Mouse (Mus musculus) heart, adult 2 months (tissue): Measurements from ENCODE around the gene Aqp3. TPM values are rescaled to one million over a fixed set of nuclear protein-coding genes. Genes with fewer than 3 reads are reported as not detected.

Source experiments
- DNase-seq, 2 experiments: peaks; one replicate each; pipeline ENCODE4 v3.0.0; 2021
- H3K27ac ChIP-seq: fragments of 200-600 bp; 2 replicates; pipeline ENCODE4 v1.8.1; 2022
- H3K27me3 ChIP-seq: fragments of 200-500 bp; 2 replicates; pipeline ENCODE4 v1.6.1; 2012; ENCODE audit warnings: mild to moderate bottlenecking, low read length, inconsistent platforms, mixed read lengths; ENCODE audit not compliant: control insufficient read depth, insufficient read depth
- H3K36me3 ChIP-seq: fragments of 200-500 bp; 2 replicates; pipeline ENCODE4 v1.6.1; 2012; ENCODE audit warnings: low read length, inconsistent platforms; ENCODE audit not compliant: control insufficient read depth, insufficient read depth
- H3K4me1 ChIP-seq: fragments of 200-500 bp; 2 replicates; pipeline ENCODE4 v1.6.1; 2011; ENCODE audit warnings: low read length; ENCODE audit not compliant: control insufficient read depth, insufficient read depth
- H3K4me3 ChIP-seq: fragments of 200-600 bp; 2 replicates; pipeline ENCODE4 v1.8.1; 2022
- H3K79me2 ChIP-seq: fragments of 200-500 bp; replicated peaks from 2 replicates; pipeline ENCODE4 v1.6.1; 2012; ENCODE audit warnings: mild to moderate bottlenecking, inconsistent platforms, low read length, moderate library complexity, mixed read lengths; ENCODE audit not compliant: control insufficient read depth, insufficient read depth
- H3K9ac ChIP-seq: fragments of 200-500 bp; 2 replicates; pipeline ENCODE4 v1.6.1; 2012; ENCODE audit warnings: low read depth, mild to moderate bottlenecking, control low read depth, inconsistent platforms, low read length, mixed read lengths
- CTCF ChIP-seq: fragments of 200-600 bp; IDR thresholded peaks from 2 replicates; pipeline ENCODE4 v1.8.1; 2022; ENCODE audit warnings: antibody characterized with exemption, mild to moderate bottlenecking, moderate library complexity
- EP300 ChIP-seq: fragments of 200-500 bp; IDR thresholded peaks from 2 replicates; pipeline ENCODE4 v1.6.1; 2011; ENCODE audit warnings: low read depth, low read length, control low read depth; ENCODE audit not compliant: insufficient read depth
- POLR2A ChIP-seq: fragments of 200-500 bp; IDR thresholded peaks from 2 replicates; pipeline ENCODE4 v1.6.1; 2011; ENCODE audit warnings: mild to moderate bottlenecking, low read depth, low read length, control low read depth; ENCODE audit not compliant: insufficient read depth
- WGBS: fragments of 180-500 bp; shearing (Covaris S2); methylation state at CpG from one replicate; pipeline ENCODE4 v1.1.7; 2018; 5-methylcytosine and 5-hydroxymethylcytosine counted together
- intact Hi-C: fragments of 180-260 bp; cut with DNase I; formaldehyde crosslinking; loops from one replicate; pipeline ENCODE4 v1.15.1; 2025
- polyA plus RNA-seq: library from polyadenylated mRNA; depleted of rRNA; stranded (reverse); fragments of >200 nt; gene quantifications from 2 replicates; pipeline ENCODE4 v1.2.3, GENCODE M21; 2012
- total RNA-seq, 2 experiments: library from RNA; stranded (reverse); gene quantifications; 2 replicates each; pipeline ENCODE4 v1.2.3; 2021

The Aqp3 gene
- total and polyA plus RNA-seq, 3 experiments, result 4.2 TPM; not detected in 2

GRCm38 (mm10) chr4:41081733-41082132, 16.2 kb downstream of the Aqp3 start:
- 78% methylated on average over 5 of the region's 5 CpGs for WGBS
- H3K27ac ChIP-seq, result no peak overlapping the region
- H3K36me3 ChIP-seq, result no peaks in the 10 kb centered on the region
- no peak for DNase-seq
- no peak for TF ChIP-seq POLR2A
- TF ChIP-seq CTCF, result no peak
- no peak for TF ChIP-seq EP300
- no peaks in the 10 kb centered on the region for H3K4me1 ChIP-seq
- H3K9ac ChIP-seq, result no peak overlapping the region
- no peaks in the 10 kb centered on the region for H3K27me3 ChIP-seq
- no peaks in the 10 kb centered on the region for H3K79me2 ChIP-seq
- no peak overlapping the region for H3K4me3 ChIP-seq
- intact Hi-C loops, result no loop called here

- H3K27ac ChIP-seq, result no peak overlapping the region
- H3K4me3 ChIP-seq, result no peak overlapping the region
- intact Hi-C loops, result no loop called here
- H3K27me3 ChIP-seq, result no peaks in the 10 kb centered on the region
- WGBS, result 46% methylated on average over 6 of the region's 6 CpGs
- H3K9ac ChIP-seq, result no peak overlapping the region
- H3K4me1 ChIP-seq, result no peaks in the 10 kb centered on the region
- no peaks in the 10 kb centered on the region for H3K36me3 ChIP-seq
- H3K79me2 ChIP-seq, result no peaks in the 10 kb centered on the region
- no peak for TF ChIP-seq POLR2A
- TF ChIP-seq EP300, result no peak
- TF ChIP-seq CTCF, result no peak
- DNase-seq, result no peak
These were observed 19.3 kb downstream of the Aqp3 start for GRCm38 (mm10) chr4:41078726-41079125.

GRCm38 (mm10) chr4:41074461-41074860, 23.5 kb downstream of the Aqp3 start:
- WGBS, result 45% methylated on average over 6 of the region's 6 CpGs
- intact Hi-C loops, result no loop called here
- Histone ChIP-seq H3K27me3 (no peaks in the 10 kb centered on the region), H3K36me3 (no peaks in the 10 kb centered on the region), H3K79me2 (no peaks in the 10 kb centered on the region), H3K27ac (no peak overlapping the region), H3K4me1 (no peaks in the 10 kb centered on the region), H3K4me3 (no peak overlapping the region), H3K9ac (no peak overlapping the region)
- DNase-seq, result no peak
- TF ChIP-seq EP300, result no peak
- TF ChIP-seq CTCF, result no peak
- no peak for TF ChIP-seq POLR2A

GRCm38 (mm10) chr4:41073008-41073817, 24.8 kb downstream of the Aqp3 start:
- H3K27me3 ChIP-seq, result no peaks in the 10 kb centered on the region
- H3K27ac ChIP-seq, result no peak overlapping the region
- 73% methylated on average over 12 of the region's 12 CpGs for WGBS
- intact Hi-C loops, result no loop called here
- H3K4me3 ChIP-seq, result no peak overlapping the region
- peak in 1 of 2 experiments; percentile 16 for DNase-seq
- TF ChIP-seq POLR2A (no peak), CTCF (no peak), EP300 (no peak)
- no peaks in the 10 kb centered on the region for H3K36me3 ChIP-seq
- no peaks in the 10 kb centered on the region for H3K79me2 ChIP-seq
- H3K9ac ChIP-seq, result no peak overlapping the region
- no peaks in the 10 kb centered on the region for H3K4me1 ChIP-seq

GRCm38 (mm10) chr4:41071500-41072429, 26.2 kb downstream of the Aqp3 start:
- Histone ChIP-seq H3K4me1 (no peaks in the 10 kb centered on the region), H3K27me3 (no peaks in the 10 kb centered on the region), H3K9ac (no peak overlapping the region), H3K79me2 (no peaks in the 10 kb centered on the region), H3K4me3 (no peak overlapping the region), H3K36me3 (no peaks in the 10 kb centered on the region), H3K27ac (no peak overlapping the region)
- 76% methylated on average over 14 of the region's 14 CpGs for WGBS
- no peak for TF ChIP-seq POLR2A
- DNase-seq, result no peak
- intact Hi-C loops, result no loop called here

- TF ChIP-seq POLR2A (no peak), EP300 (no peak), CTCF (no peak)
- Histone ChIP-seq H3K4me1 (no peaks in the 10 kb centered on the region), H3K27me3 (no peaks in the 10 kb centered on the region), H3K36me3 (no peaks in the 10 kb centered on the region), H3K79me2 (no peaks in the 10 kb centered on the region), H3K9ac (no peak overlapping the region), H3K4me3 (no peak overlapping the region), H3K27ac (no peak overlapping the region)
- DNase-seq, result no peak
- WGBS, result 83% methylated on average over 4 of the region's 4 CpGs
- intact Hi-C loops, result no loop called here
These were observed 32.8 kb downstream of the Aqp3 start for GRCm38 (mm10) chr4:41065196-41065595.
